Mouse (Mus musculus) hindbrain, embryonic 12.5 days (tissue): ENCODE measurements around the gene Ube2v1. TPM values are rescaled to one million over a fixed set of nuclear protein-coding genes. Genes with fewer than 3 reads are reported as not detected.
"Not testable (repeated sequence)": the region's sequence is repeated elsewhere in the genome, so short reads cannot be mapped to it uniquely, and the experiment has no call there.

Source experiments
- ATAC-seq: fragments of 200-750 bp; cut with Nextera tagmentation; 2 replicates; pipeline ENCODE4 v1.8.0; 2017; ENCODE audit warnings: moderate TSS enrichment; ENCODE audit not compliant: low FRiP score
- H3K27ac ChIP-seq: fragments of 300-500 bp; sonication (generic); 2 replicates; pipeline ENCODE4 v1.5.1; 2016; ENCODE audit warnings: mild to moderate bottlenecking
- H3K27me3 ChIP-seq: fragments of 300-500 bp; sonication (generic); 2 replicates; pipeline ENCODE4 v1.6.1; 2016; ENCODE audit warnings: mild to moderate bottlenecking
- H3K36me3 ChIP-seq: fragments of 300-500 bp; sonication (generic); 2 replicates; pipeline ENCODE4 v1.6.1; 2016; ENCODE audit warnings: mild to moderate bottlenecking
- H3K4me1 ChIP-seq: fragments of 300-500 bp; sonication (generic); 2 replicates; pipeline ENCODE4 v1.6.1; 2016
- H3K4me2 ChIP-seq: fragments of 300-500 bp; sonication (generic); replicated peaks from 2 replicates; pipeline ENCODE4 v1.6.1; 2016; ENCODE audit warnings: mild to moderate bottlenecking
- H3K4me3 ChIP-seq: fragments of 300-500 bp; sonication (generic); 2 replicates; pipeline ENCODE4 v1.5.1; 2016; ENCODE audit warnings: mild to moderate bottlenecking
- H3K9ac ChIP-seq: fragments of 300-500 bp; sonication (generic); 2 replicates; pipeline ENCODE4 v1.6.1; 2016; ENCODE audit warnings: mild to moderate bottlenecking, moderate library complexity
- H3K9me3 ChIP-seq: fragments of 300-500 bp; sonication (generic); replicated peaks from 2 replicates; pipeline ENCODE4 v1.6.1; 2016; ENCODE audit warnings: mild to moderate bottlenecking
- WGBS: fragments of 180-500 bp; shearing (Covaris S2); methylation state at CpG from one replicate; pipeline ENCODE4 v1.1.7; 2016; 5-methylcytosine and 5-hydroxymethylcytosine counted together
- polyA plus RNA-seq: library from polyadenylated mRNA; unstranded; fragments of >200 nt; fragmentation: Nextera tagmentation; extraction: Ambion mirVana; gene quantifications from 2 replicates; pipeline ENCODE4 v1.2.1, GENCODE M21; 2016

Ube2v1 gene
- polyA plus RNA-seq, 1 experiment from 2014 or later: 291 TPM

DNA sequence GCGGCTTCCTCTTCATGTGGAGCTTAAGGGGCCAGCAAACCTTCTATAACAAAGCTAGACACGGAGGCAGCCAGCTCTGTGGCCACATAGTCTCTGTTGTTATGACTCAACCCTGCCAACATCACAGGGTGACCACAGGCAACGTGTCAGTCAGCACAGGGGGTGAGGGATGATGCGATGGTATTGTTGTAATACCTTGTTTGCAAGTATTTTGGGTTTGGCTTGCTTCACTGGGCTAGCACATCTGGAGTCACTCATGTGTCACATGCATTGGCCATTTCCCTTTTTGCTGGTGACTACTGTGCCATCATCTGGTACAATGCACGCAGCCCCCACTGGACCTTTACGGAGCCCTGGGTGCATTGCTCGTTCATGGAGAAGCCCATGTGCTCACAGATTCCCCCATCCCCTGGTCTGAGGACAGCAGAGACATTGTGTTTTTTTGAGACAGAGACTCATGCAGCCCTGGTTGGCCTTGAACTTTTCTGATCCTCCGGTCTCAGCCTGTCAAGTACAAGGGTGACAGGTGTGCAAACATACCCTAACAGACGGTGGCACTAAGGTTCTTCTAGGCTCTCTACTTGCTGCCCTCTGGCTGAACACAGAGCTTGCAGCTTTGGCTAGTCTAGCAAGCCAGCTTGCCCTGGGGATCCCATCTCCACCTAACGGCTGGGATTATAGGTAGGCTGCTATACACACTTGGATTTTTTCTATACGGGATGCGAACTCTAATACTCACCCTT, 17.6 kb upstream of the Ube2v1 start:
- no peaks in the 10 kb centered on the region for H3K9me3 ChIP-seq
- 92% methylated on average over 12 of the region's 12 CpGs for WGBS
- no peak overlapping the region for H3K9ac ChIP-seq
- H3K4me1 ChIP-seq: no peaks in the 10 kb centered on the region; the same call in 1 of the 2 replicates
- H3K4me2 ChIP-seq: no peak overlapping the region
- no peak for ATAC-seq
- peaks cover 34% of the 10 kb centered on the region for H3K36me3 ChIP-seq
- no peak overlapping the region for H3K27ac ChIP-seq
- no peak overlapping the region for H3K4me3 ChIP-seq
- no peaks in the 10 kb centered on the region for H3K27me3 ChIP-seq

- no peak overlapping the region for H3K9ac ChIP-seq
- no peak for ATAC-seq
- peaks cover 26% of the 10 kb centered on the region for H3K36me3 ChIP-seq
- 67% methylated on average over 4 of the region's 4 CpGs for WGBS
- H3K27ac ChIP-seq: no peak overlapping the region
- no peaks in the 10 kb centered on the region for H3K27me3 ChIP-seq
- H3K4me1 ChIP-seq: no peaks in the 10 kb centered on the region; the same call in 1 of the 2 replicates
- no peak overlapping the region for H3K4me3 ChIP-seq
- H3K9me3 ChIP-seq: no peaks in the 10 kb centered on the region
- no peak overlapping the region for H3K4me2 ChIP-seq
These were observed 14.5 kb upstream of the Ube2v1 start for GRCm38 (mm10) chr2:167646411-167646810.

DNA sequence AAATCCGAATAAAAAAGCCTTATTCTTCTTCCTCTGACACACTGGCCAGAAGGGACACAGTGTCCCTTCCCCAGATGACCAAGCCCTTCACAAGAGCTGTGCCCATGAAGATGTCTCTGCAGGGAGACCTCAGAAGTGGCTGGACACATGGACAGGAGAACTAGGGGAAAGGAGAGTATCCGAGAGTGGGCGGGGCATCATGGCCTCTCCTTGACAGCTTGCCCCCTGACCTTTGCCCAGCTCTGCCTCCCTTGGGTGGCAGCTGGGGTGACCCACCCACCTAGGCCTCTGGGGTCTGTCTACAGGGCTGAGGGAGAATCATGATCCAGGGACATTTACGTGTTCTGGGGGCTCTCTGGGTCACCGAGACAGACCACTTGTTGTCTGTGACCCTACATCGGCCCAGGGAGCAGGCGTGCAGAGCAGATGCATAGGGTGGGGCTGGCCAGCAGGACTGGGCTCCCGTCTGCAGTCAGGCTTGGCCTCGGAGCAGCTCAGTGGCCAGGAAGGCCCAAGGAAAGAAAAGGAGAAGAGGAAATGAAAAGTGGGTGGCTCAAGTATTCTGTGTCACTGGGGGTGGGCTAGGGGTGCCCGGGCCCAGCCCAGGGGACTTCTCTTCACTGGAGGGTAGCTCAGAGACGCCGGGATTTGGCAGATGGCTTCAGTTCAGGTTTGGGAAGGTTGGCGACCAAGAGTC, 11.6 kb upstream of the Ube2v1 start:
- H3K4me2 ChIP-seq, H3K27me3 ChIP-seq, H3K9me3 ChIP-seq, H3K4me1 ChIP-seq, H3K27ac ChIP-seq, H3K9ac ChIP-seq, ATAC-seq, H3K4me3 ChIP-seq: not testable (repeated sequence)
- WGBS: 87% methylated on average over 13 of the region's 13 CpGs
- peaks cover 26% of the 10 kb centered on the region for H3K36me3 ChIP-seq

GRCm38 (mm10) chr2:167642164-167642563, 10.3 kb upstream of the Ube2v1 start:
- H3K4me3 ChIP-seq: no peak overlapping the region
- ATAC-seq: no peak
- no peak overlapping the region for H3K9ac ChIP-seq
- H3K4me1 ChIP-seq: no peaks in the 10 kb centered on the region
- H3K4me2 ChIP-seq: no peak overlapping the region
- H3K27me3 ChIP-seq: no peaks in the 10 kb centered on the region
- no peaks in the 10 kb centered on the region for H3K9me3 ChIP-seq
- peaks cover 26% of the 10 kb centered on the region for H3K36me3 ChIP-seq
- no peak overlapping the region for H3K27ac ChIP-seq
- WGBS: 86% methylated on average over 6 of the region's 6 CpGs

GRCm38 (mm10) chr2:167641337-167641736, 9.4 kb upstream of the Ube2v1 start:
- Histone ChIP-seq H3K4me2 (no peak overlapping the region), H3K4me3 (no peak overlapping the region), H3K4me1 (no peaks in the 10 kb centered on the region), H3K27me3 (no peaks in the 10 kb centered on the region), H3K27ac (no peak overlapping the region), H3K9ac (no peak overlapping the region), H3K36me3 (peaks cover 26% of the 10 kb centered on the region), H3K9me3 (no peaks in the 10 kb centered on the region)
- WGBS: 51% methylated on average over 8 of the region's 8 CpGs
- ATAC-seq: no peak

DNA sequence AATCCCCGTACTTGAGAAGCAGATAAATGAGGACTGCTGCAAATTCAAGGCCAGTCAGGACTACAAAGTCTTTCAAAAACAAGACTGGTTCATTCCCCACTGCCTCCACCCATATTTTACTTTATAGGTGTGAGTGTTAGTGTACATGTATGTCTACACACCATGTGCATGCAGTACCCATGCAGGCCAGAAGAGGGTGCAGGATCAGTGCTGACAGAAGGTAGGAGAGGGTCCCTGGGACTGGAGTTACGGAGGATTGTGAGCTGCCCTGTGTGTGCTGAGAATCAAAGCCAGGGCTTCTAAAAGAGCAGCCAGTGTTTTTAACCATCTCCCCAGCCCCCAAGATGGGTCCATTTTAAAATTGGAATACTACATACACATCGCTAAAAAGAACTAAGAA, 8.4 kb upstream of the Ube2v1 start:
- peaks cover 21% of the 10 kb centered on the region for H3K36me3 ChIP-seq
- no peaks in the 10 kb centered on the region for H3K4me1 ChIP-seq
- no peaks in the 10 kb centered on the region for H3K27me3 ChIP-seq
- H3K27ac ChIP-seq: no peak overlapping the region
- 83% methylated on average over 3 of the region's 3 CpGs for WGBS
- no peak overlapping the region for H3K9ac ChIP-seq
- no peaks in the 10 kb centered on the region for H3K9me3 ChIP-seq
- no peak for ATAC-seq
- no peak overlapping the region for H3K4me2 ChIP-seq
- H3K4me3 ChIP-seq: no peak overlapping the region

DNA sequence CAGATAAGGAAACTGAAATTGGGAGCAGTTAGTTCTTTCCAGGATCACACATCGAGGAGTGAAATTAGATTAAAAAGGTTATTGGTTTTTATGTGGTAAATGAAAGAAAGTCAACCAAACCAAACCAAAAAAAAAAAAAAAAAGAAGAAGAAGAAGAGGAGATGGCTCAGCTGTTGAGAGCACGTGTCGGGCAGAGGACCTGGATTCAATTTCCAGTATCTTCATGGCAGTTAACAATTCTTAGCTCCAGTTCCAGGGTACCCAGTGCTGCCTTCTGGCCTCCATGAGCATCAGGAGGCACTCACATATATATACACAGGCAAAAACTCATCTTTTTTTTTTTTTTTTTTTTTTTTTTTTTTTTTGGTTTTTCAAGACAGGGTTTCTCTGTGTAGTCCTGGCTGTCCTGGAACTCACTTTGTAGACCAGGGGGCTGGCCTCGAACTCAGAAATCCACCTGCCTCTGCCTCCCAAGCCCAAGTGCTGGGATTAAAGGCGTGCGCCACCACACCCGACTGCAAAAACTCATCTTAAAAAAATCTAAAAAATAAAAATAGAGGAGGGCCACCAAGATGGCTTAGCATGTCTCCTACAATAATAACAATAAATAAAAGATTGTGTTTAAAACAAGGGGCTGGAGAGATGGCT, 3.1 kb upstream of the Ube2v1 start:
- H3K9me3 ChIP-seq: no peaks in the 10 kb centered on the region

GRCm38 (mm10) chr2:167634338-167634770, 2.5 kb upstream of the Ube2v1 start:
- under 1% methylated on average over 15 of the region's 15 CpGs for WGBS
- H3K27me3 ChIP-seq: no peaks in the 10 kb centered on the region
- no peaks in the 10 kb centered on the region for H3K36me3 ChIP-seq
- no peaks in the 10 kb centered on the region for H3K9me3 ChIP-seq
- H3K4me3 ChIP-seq: peak overlapping the region; percentile 22
- no peak overlapping the region for H3K9ac ChIP-seq
- peaks cover 28% of the 10 kb centered on the region for H3K4me1 ChIP-seq
- peak overlapping the region; percentile 50 for H3K4me2 ChIP-seq
- H3K27ac ChIP-seq: peak overlapping the region; percentile 73; the same call in 1 of the 2 replicates
- ATAC-seq: peak; percentile 51

More for the DNA sequence above, 3.1 kb upstream of the Ube2v1 start:
- H3K27me3 ChIP-seq: no peaks in the 10 kb centered on the region
- peak overlapping the region; percentile 50 for H3K4me2 ChIP-seq
- no peak for ATAC-seq
- peaks cover 22% of the 10 kb centered on the region for H3K4me1 ChIP-seq
- 73% methylated on average over 7 of the region's 7 CpGs for WGBS
- H3K36me3 ChIP-seq: no peaks in the 10 kb centered on the region
- H3K4me3 ChIP-seq: peak overlapping the region; percentile 22
- H3K9ac ChIP-seq: no peak overlapping the region
- H3K27ac ChIP-seq: no peak overlapping the region

GRCm38 (mm10) chr2:167633537-167633872, 1.6 kb upstream of the Ube2v1 start:
- 91% methylated on average over 6 of the region's 6 CpGs for WGBS

GRCm38 (mm10) chr2:167632731-167633536, 1.0 kb upstream of the Ube2v1 start:
- Histone ChIP-seq H3K36me3 (0 out of 2 replicates have a peak, but pooled peaks cover 3% of the 10 kb centered on the region), H3K27me3 (no peaks in the 10 kb centered on the region), H3K27ac (0 out of 2 replicates have a peak overlapping the region, but pooled peaks have one; percentile 92), H3K4me2 (peak overlapping the region; percentile 95; the same call in 1 of the 2 replicates), H3K9ac (no peak overlapping the region), H3K4me1 (peaks cover 43% of the 10 kb centered on the region), H3K9me3 (no peaks in the 10 kb centered on the region), H3K4me3 (peak overlapping the region; percentile 95; the same call in 1 of the 2 replicates)
- 83% methylated on average over 12 of the region's 12 CpGs for WGBS
- ATAC-seq: no peak

More at GRCm38 (mm10) chr2:167633537-167633872, 1.6 kb upstream of the Ube2v1 start:
- H3K27ac ChIP-seq: 0 out of 2 replicates have a peak overlapping the region, but pooled peaks have one; percentile 0
- no peak overlapping the region for H3K4me2 ChIP-seq
- H3K27me3 ChIP-seq: no peaks in the 10 kb centered on the region
- H3K36me3 ChIP-seq: 0 out of 2 replicates have a peak, but pooled peaks cover 3% of the 10 kb centered on the region
- H3K4me1 ChIP-seq: peaks cover 37% of the 10 kb centered on the region
- H3K4me3 ChIP-seq: no peak overlapping the region
- no peak overlapping the region for H3K9ac ChIP-seq
- no peak for ATAC-seq
- no peaks in the 10 kb centered on the region for H3K9me3 ChIP-seq

GRCm38 (mm10) chr2:167631181-167631590, 709 bp downstream of the Ube2v1 start:
- under 1% methylated on average over 31 of the region's 31 CpGs for WGBS
- H3K27ac ChIP-seq: peak overlapping the region; percentile 92
- H3K9ac ChIP-seq: peak overlapping the region; percentile 98
- no peaks in the 10 kb centered on the region for H3K9me3 ChIP-seq
- ATAC-seq: no peak; the same call in 1 of the 2 replicates
- 0 out of 2 replicates have a peak, but pooled peaks cover 11% of the 10 kb centered on the region for H3K36me3 ChIP-seq
- H3K4me3 ChIP-seq: peak overlapping the region; percentile 95
- H3K27me3 ChIP-seq: no peaks in the 10 kb centered on the region
- peaks cover 50% of the 10 kb centered on the region for H3K4me1 ChIP-seq
- H3K4me2 ChIP-seq: peak overlapping the region; percentile 95
